Mouse (Mus musculus) gastrocnemius, postnatal 14 days (tissue): ENCODE measurements around the gene Slc35b2. TPM values are rescaled to one million over a fixed set of nuclear protein-coding genes. Genes with fewer than 3 reads are reported as not detected.

Experiments
- DNase-seq: peaks from one replicate; pipeline ENCODE4 v3.0.0; 2021; ENCODE audit warnings: mixed read lengths
- intact Hi-C: fragments of 180-260 bp; cut with DNase I; formaldehyde crosslinking; loops from one replicate; pipeline ENCODE4 v1.15.1; 2025; ENCODE audit warnings: low total_unique reads
- total RNA-seq, 2 experiments: library from RNA; stranded (reverse); gene quantifications; 2 replicates each; pipeline ENCODE4 v1.2.3; 2021

Slc35b2 gene
- total RNA-seq, 2 experiments from 2014 or later = 25.6 to 28.6 TPM

DNA sequence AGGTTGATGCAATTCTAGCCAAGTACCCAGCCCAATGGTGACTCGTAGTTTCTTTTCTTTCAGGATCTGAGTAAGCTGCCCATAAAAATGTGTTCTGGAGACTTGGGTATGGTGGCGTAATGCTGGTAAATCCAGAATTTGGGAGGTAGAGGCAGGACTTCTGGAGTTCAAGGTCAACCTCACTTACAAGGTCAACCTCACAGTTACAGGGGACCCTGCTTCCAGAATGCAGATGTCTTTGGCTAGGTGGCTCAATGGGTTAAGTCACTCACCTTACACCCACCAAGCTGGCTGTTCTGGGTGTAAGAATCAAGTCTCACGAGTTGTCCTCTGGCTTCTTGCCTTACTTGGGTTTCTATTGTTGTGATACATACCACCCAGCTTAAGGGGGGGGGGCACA is 53.0 kb downstream of the Slc35b2 start:
- DNase-seq = no peak
- intact Hi-C loops = no loop called here

Other genes with a start within 250 kb of the Slc35b2 start
- 10 to 100 TPM; 31.3 to 33.9 TPM for gene Cdc5l, start 130.1 kb upstream of the Slc35b2 start, total RNA-seq
- under 1 TPM in 1 of 2 experiments, not detected in 1; 0.20 TPM for gene Spats1, start 88.5 kb upstream of the Slc35b2 start, total RNA-seq
- 10 to 100 TPM; 15.0 to 16.0 TPM for gene Aars2, start 57.0 kb upstream of the Slc35b2 start, total RNA-seq
- not detected for gene Tcte1, start 40.4 kb upstream of the Slc35b2 start, total RNA-seq
- under 1 TPM in 1 of 2 experiments, not detected in 1; 0.06 TPM for gene Tmem151b, start 14.2 kb upstream of the Slc35b2 start, total RNA-seq
- gene Nfkbie, start 8.2 kb upstream of the Slc35b2 start, total RNA-seq = 1 to 10 TPM; 1.1 to 1.4 TPM
- 100 to 1,000 TPM; 735 to 778 TPM for gene Hsp90ab1, start 9.4 kb downstream of the Slc35b2 start, total RNA-seq
- 10 to 100 TPM; 59.2 to 71.6 TPM for gene Slc29a1, start 35.7 kb downstream of the Slc35b2 start, total RNA-seq
- gene Mymx, start 38.2 kb downstream of the Slc35b2 start, total RNA-seq = 1 to 10 TPM; 6.2 to 7.3 TPM
- gene Capn11, start 95.5 kb downstream of the Slc35b2 start, total RNA-seq = under 1 TPM; 0.10 to 0.13 TPM
- 10 to 100 TPM; 83.3 to 86.3 TPM for gene Mrpl14, start 122.4 kb downstream of the Slc35b2 start, total RNA-seq
- 10 to 100 TPM; 52.9 to 57.0 TPM for gene Tmem63b, start 123.0 kb downstream of the Slc35b2 start, total RNA-seq
- not detected for gene 1600014C23Rik, start 170.0 kb downstream of the Slc35b2 start, total RNA-seq